Mouse (Mus musculus) lung, embryonic 16.5 days (tissue): ENCODE data around the gene Sult2a4. TPM values are rescaled to one million over a fixed set of nuclear protein-coding genes. Genes with fewer than 3 reads are reported as not detected.
"Not testable (repeated sequence)": the region's sequence is repeated elsewhere in the genome, so short reads cannot be mapped to it uniquely, and the experiment has no call there.

ENCODE experiments used
- ATAC-seq: fragments of 200-750 bp; cut with Nextera tagmentation; 2 replicates; pipeline ENCODE4 v1.8.0; 2017; ENCODE audit warnings: low read depth, mild to moderate bottlenecking, moderate library complexity
- H3K27ac ChIP-seq: fragments of 300-500 bp; sonication (generic); 2 replicates; pipeline ENCODE4 v1.5.1; 2014; ENCODE audit warnings: mild to moderate bottlenecking, control low read depth, low read length
- H3K27me3 ChIP-seq: fragments of 300-500 bp; sonication (generic); 2 replicates; pipeline ENCODE4 v1.6.1; 2014; ENCODE audit warnings: low read depth, low read length, mixed read lengths; ENCODE audit not compliant: control insufficient read depth, insufficient read depth
- H3K36me3 ChIP-seq: fragments of 300-500 bp; sonication (generic); 2 replicates; pipeline ENCODE4 v1.6.1; 2014; ENCODE audit warnings: low read length; ENCODE audit not compliant: control insufficient read depth, insufficient read depth
- H3K4me1 ChIP-seq: fragments of 300-500 bp; sonication (generic); replicated peaks from 2 replicates; pipeline ENCODE4 v1.6.1; 2014; ENCODE audit warnings: low read length, mixed read lengths; ENCODE audit not compliant: control insufficient read depth, insufficient read depth
- H3K4me2 ChIP-seq: fragments of 300-500 bp; sonication (generic); 2 replicates; pipeline ENCODE4 v1.6.1; 2014; ENCODE audit warnings: low read depth, low read length, control low read depth
- H3K4me3 ChIP-seq: fragments of 300-500 bp; sonication (generic); 2 replicates; pipeline ENCODE4 v1.5.1; 2014; ENCODE audit warnings: mild to moderate bottlenecking, low read length, control low read depth
- H3K9ac ChIP-seq: fragments of 300-500 bp; sonication (generic); 2 replicates; pipeline ENCODE4 v1.6.1; 2014; ENCODE audit warnings: low read length, control low read depth
- H3K9me3 ChIP-seq: fragments of 300-500 bp; sonication (generic); 2 replicates; pipeline ENCODE4 v1.6.1; 2016; ENCODE audit warnings: low read length; ENCODE audit not compliant: control insufficient read depth
- WGBS: fragments of 180-500 bp; shearing (Covaris S2); extraction: QIAGEN DNeasy Blood & Tissue Kit; methylation state at CpG from one replicate; pipeline ENCODE4 v1.1.7; 2014; 5-methylcytosine and 5-hydroxymethylcytosine counted together
- polyA plus RNA-seq: library from polyadenylated mRNA; unstranded; fragments of >200 nt; fragmentation: Nextera tagmentation; extraction: Ambion mirVana; gene quantifications from 2 replicates; pipeline ENCODE4 v1.2.1, GENCODE M21; 2015

The Sult2a4 gene
- polyA plus RNA-seq, result not detected in 2 replicates

- H3K9me3 ChIP-seq, H3K36me3 ChIP-seq, H3K4me1 ChIP-seq, H3K9ac ChIP-seq, ATAC-seq, H3K27ac ChIP-seq, H3K27me3 ChIP-seq, H3K4me3 ChIP-seq, H3K4me2 ChIP-seq: not testable (repeated sequence)
- 88% methylated on average over 6 of the region's 6 CpGs for WGBS
These were observed at the start of gene Sult2a4 for GRCm38 (mm10) chr7:13989507-13989906. Sult2a4 (minus strand) TSS chr7:13989607.

GRCm38 (mm10) chr7:14030831-14031230, 41.4 kb upstream of the Sult2a4 start:
- H3K4me2 ChIP-seq, H3K27ac ChIP-seq, H3K27me3 ChIP-seq, H3K4me3 ChIP-seq, ATAC-seq, H3K4me1 ChIP-seq, H3K9ac ChIP-seq, H3K9me3 ChIP-seq, H3K36me3 ChIP-seq: not testable (repeated sequence)

- 41% methylated on average over 8 of the region's 8 CpGs for WGBS
- Histone ChIP-seq H3K9ac (no peak overlapping the region), H3K4me2 (no peak overlapping the region), H3K36me3 (no peaks in the 10 kb centered on the region), H3K4me3 (no peak overlapping the region), H3K4me1 (no peaks in the 10 kb centered on the region), H3K9me3 (no peaks in the 10 kb centered on the region), H3K27ac (no peak overlapping the region), H3K27me3 (no peaks in the 10 kb centered on the region)
- ATAC-seq, result peak; percentile 87
These were observed 23.7 kb upstream of the Sult2a4 start for GRCm38 (mm10) chr7:14013083-14013482.

- not testable (repeated sequence) for H3K9me3 ChIP-seq, H3K27ac ChIP-seq, H3K4me2 ChIP-seq, H3K36me3 ChIP-seq, H3K4me1 ChIP-seq, ATAC-seq, H3K4me3 ChIP-seq, H3K27me3 ChIP-seq, H3K9ac ChIP-seq
These were observed 21.3 kb upstream of the Sult2a4 start for GRCm38 (mm10) chr7:14010686-14011085.

Other genes starting within 250 kb of the Sult2a4 start
- not detected in 2 replicates for gene Sult2a1, start 152.2 kb downstream of the Sult2a4 start, polyA plus RNA-seq
- not detected in 2 replicates for gene Sult2a3, start 133.4 kb upstream of the Sult2a4 start, polyA plus RNA-seq